Mouse (Mus musculus) left cerebral cortex, adult 6 months (tissue): ENCODE measurements around the gene Prss29. TPM values are rescaled to one million over a fixed set of nuclear protein-coding genes. Genes with fewer than 3 reads are reported as not detected.

Experiments
- long read RNA-seq, 2 experiments: library from polyadenylated mRNA; unstranded; transcript quantifications; one replicate each; pipeline ENCODE4 v2.0.0; 2019 to 2020
- polyA plus RNA-seq: library from polyadenylated mRNA; unstranded; fragments of <200 nt; fragmentation: Nextera tagmentation; gene quantifications from 2 replicates; pipeline ENCODE4 v1.2.3, GENCODE M21; 2021

Gene Prss29
- polyA plus RNA-seq = not detected in 2 replicates
- long read RNA-seq, experiment 1 = 0 reads
- long read RNA-seq, experiment 2 = 0 reads

DNA sequence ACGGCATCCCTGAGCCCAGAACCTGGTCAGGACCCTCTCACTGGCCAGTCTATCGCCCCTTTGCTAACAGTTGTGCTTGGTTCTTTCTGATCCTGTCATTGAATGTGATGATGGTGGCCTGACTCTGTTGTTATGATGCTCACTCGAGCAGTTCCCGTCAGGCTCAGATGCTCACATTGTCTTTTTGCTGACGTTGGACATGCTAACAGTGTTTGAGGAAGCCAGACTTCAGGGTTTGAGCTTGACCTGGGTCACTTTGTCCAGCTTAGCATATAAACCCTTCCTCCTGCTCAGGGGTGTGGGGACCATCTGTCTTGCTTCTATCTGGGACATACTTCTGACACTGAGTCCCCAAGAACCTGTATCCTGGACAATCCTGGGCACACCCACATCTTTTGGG is at the start of gene Prss29:
TSS of gene Prss29 (plus strand) at position 301 of the 400 bp plus-strand sequence.

GRCm38 (mm10) chr17:25274571-25275346 is 43.7 kb upstream of the Prss29 start, which contains the start of gene Ube2i:
Ube2i (minus strand) TSS chr17:25274622.

GRCm38 (mm10) chr17:25298094-25298493 is 20.4 kb upstream of the Prss29 start, which contains the start of gene Prss34:
Prss34 (plus strand) TSS chr17:25298394.

DNA sequence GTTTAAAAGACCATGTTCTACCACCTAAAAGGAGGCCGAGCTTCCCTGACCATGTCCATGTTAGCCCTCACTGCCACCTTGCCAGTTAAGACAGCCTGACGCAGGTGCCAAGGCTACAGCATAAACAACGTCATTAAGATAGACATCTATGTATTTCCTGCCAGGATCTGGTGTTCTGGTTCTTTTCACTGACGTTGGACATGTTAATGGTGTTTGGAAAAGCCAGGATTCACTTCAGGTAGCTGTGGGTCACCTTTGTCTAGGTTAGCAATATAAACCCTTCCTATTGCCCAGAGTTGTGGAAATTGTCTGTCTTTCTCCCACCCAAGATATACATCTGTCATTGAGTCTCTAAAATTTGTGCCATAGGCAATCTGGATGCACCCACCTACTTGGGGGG is 10.1 kb upstream of the Prss29 start, which contains the start of gene Prss28:
TSS of gene Prss28 (plus strand) at position 301 of the 400 bp plus-strand sequence.

GRCm38 (mm10) chr17:25345462-25345861 is 27.0 kb downstream of the Prss29 start, which contains the start of gene Tpsab1:
Tpsab1 (minus strand) TSS chr17:25345562.

DNA sequence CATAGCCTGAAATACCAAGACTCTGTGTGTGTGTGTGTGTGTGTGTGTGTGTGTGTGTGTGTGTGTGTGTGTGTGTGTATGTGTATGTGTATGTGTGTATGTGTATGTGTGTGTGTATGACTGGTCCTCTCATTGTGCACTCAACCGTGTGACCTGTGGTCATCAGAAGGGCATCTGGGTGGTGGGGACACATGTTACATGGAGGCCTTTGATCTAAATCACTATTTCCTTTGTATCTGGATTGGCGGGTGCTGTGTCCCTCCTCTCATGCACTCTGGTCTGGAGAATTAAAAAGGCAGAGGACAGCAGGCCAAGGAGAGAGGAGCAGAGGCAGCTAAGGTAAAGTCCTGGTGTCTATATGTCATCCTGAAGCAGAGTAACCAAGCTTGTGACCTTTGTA is 47.6 kb downstream of the Prss29 start, which contains the start of gene Tpsb2:
TSS of gene Tpsb2 (plus strand) at position 301 of the 400 bp plus-strand sequence.

GRCm38 (mm10) chr17:25368973-25369372 is 50.5 kb downstream of the Prss29 start, which contains the start of gene Tpsg1:
Tpsg1 (plus strand) TSS chr17:25369273.

Other genes starting within 250 kb of the Prss29 start
- gene Tmem204, start 235.1 kb upstream of the Prss29 start, polyA plus RNA-seq = 12.0 and 13.3 TPM in 2 replicates
- gene Telo2, start 202.7 kb upstream of the Prss29 start, polyA plus RNA-seq = 7.1 and 7.9 TPM in 2 replicates
- not detected in 2 replicates for gene Ptx4, start 197.9 kb upstream of the Prss29 start, polyA plus RNA-seq
- gene Clcn7, start 185.3 kb upstream of the Prss29 start, polyA plus RNA-seq = 25.3 and 35.1 TPM in 2 replicates
- gene Ccdc154, start 156.2 kb upstream of the Prss29 start, polyA plus RNA-seq = not detected in 2 replicates
- gene Gm38655, start 143.2 kb upstream of the Prss29 start, polyA plus RNA-seq = not detected in 2 replicates
- 22.1 and 26.2 TPM in 2 replicates for gene BC003965, start 134.1 kb upstream of the Prss29 start, polyA plus RNA-seq
- 11.8 and 14.0 TPM in 2 replicates for gene Unkl, start 130.3 kb upstream of the Prss29 start, polyA plus RNA-seq
- 112 and 121 TPM in 2 replicates for gene Gnptg, start 78.5 kb upstream of the Prss29 start, polyA plus RNA-seq
- 51.9 and 58.2 TPM in 2 replicates for gene Tsr3, start 78.5 kb upstream of the Prss29 start, polyA plus RNA-seq
- gene Baiap3, start 62.3 kb upstream of the Prss29 start, polyA plus RNA-seq = 3.1 and 5.1 TPM in 2 replicates
- gene Ube2i, start 44.0 kb upstream of the Prss29 start, polyA plus RNA-seq = 202 and 227 TPM in 2 replicates
- not detected in 2 replicates for gene Prss34, start 20.3 kb upstream of the Prss29 start, polyA plus RNA-seq
- gene Prss28, start 10.0 kb upstream of the Prss29 start, polyA plus RNA-seq = not detected in 2 replicates
- not detected in 2 replicates for gene Tpsab1, start 26.9 kb downstream of the Prss29 start, polyA plus RNA-seq
- gene Tpsb2, start 47.7 kb downstream of the Prss29 start, polyA plus RNA-seq = not detected in 2 replicates
- gene Tpsg1, start 50.6 kb downstream of the Prss29 start, polyA plus RNA-seq = not detected in 2 replicates
- 7.7 and 8.6 TPM in 2 replicates for gene Cacna1h, start 115.1 kb downstream of the Prss29 start, polyA plus RNA-seq
- 0.15 and 0.77 TPM in 2 replicates for gene Tekt4, start 136.0 kb downstream of the Prss29 start, polyA plus RNA-seq
- gene Sstr5, start 178.6 kb downstream of the Prss29 start, polyA plus RNA-seq = 0.23 and 0.34 TPM in 2 replicates